In genomic region chr3:130833082-130833481, GRCm38 (mm10) we compare ENCODE assay signal across 14 mouse cellular contexts.
DNase-seq lines count a peak whose midpoint lies in the region; ATAC-seq and TF ChIP-seq lines count a peak whose summit lies in the region.
"Had no signal": no experiment of that assay in that cellular context is flagged by ENCODE, and none has a peak within 500 bp of the region (broad histone marks: within the 10 kb centered on the region; RNA-seq: fewer than 3 reads in every experiment).

No protein-coding gene starts in this region.

- no peaks in the 10 kb centered on the region for H3K36me3 ChIP-seq in kidney, adult 2 months (ENCODE audit: control insufficient read depth, insufficient read depth, low read length)
- H3K36me3 ChIP-seq in lung, postnatal 0 days (ENCODE audit: insufficient read depth, low read length), result no peaks in the 10 kb centered on the region
- H3K36me3 ChIP-seq in thymus, adult 2 months (ENCODE audit: control insufficient read depth, insufficient read depth, low read length), result no peaks in the 10 kb centered on the region
- H3K36me3 ChIP-seq: heart, embryonic 12.5 days; neural tube, embryonic 13.5 days had no signal

- no peaks in the 10 kb centered on the region for H3K27me3 ChIP-seq in kidney, adult 2 months (replicated peaks; ENCODE audit: control insufficient read depth, insufficient read depth, low read length)
- no peaks in the 10 kb centered on the region for H3K27me3 ChIP-seq in lung, postnatal 0 days (replicated peaks; ENCODE audit: insufficient read depth, low read length)
- no peaks in the 10 kb centered on the region for H3K27me3 ChIP-seq in thymus, adult 2 months (ENCODE audit: control insufficient read depth, insufficient read depth, low read length)
- H3K27me3 ChIP-seq: heart, embryonic 12.5 days; neural tube, embryonic 13.5 days had no signal

- H3K27ac ChIP-seq in kidney, adult 2 months (ENCODE audit: insufficient read depth, low read depth, low read length), result no peak overlapping the region
- H3K27ac ChIP-seq in lung, postnatal 0 days (ENCODE audit: low read length), result no peak overlapping the region
- H3K27ac ChIP-seq in thymus, adult 2 months (ENCODE audit: control insufficient read depth, insufficient read depth, low read length), result no peak overlapping the region
- H3K27ac ChIP-seq in gastrocnemius, adult 2 months, result no peak overlapping the region
- H3K27ac ChIP-seq: liver, embryonic 14.5 days; neural tube, embryonic 13.5 days had no signal

- intact Hi-C loops in gastrocnemius, adult 2 months (cut with DNase I), result no loop called here

- H3K9me3 ChIP-seq in lung, postnatal 0 days (ENCODE audit: low read length), result no peaks in the 10 kb centered on the region
- H3K9me3 ChIP-seq: heart, embryonic 12.5 days; neural tube, embryonic 13.5 days had no signal

- H3K9ac ChIP-seq in lung, postnatal 0 days (replicated peaks; ENCODE audit: low read depth), result no peak overlapping the region
- H3K9ac ChIP-seq: heart, embryonic 12.5 days; liver, embryonic 14.5 days; neural tube, embryonic 13.5 days had no signal

- no peak for TF ChIP-seq CTCF in kidney, adult 2 months (conservative IDR thresholded peaks at IDR 0.05; ENCODE audit: insufficient read depth, insufficient read length, low read depth, low read length)
- TF ChIP-seq CTCF in lung, postnatal 0 days (IDR thresholded peaks at IDR 0.05), result no peak
- no peak for TF ChIP-seq CTCF in thymus, adult 2 months (IDR thresholded peaks at IDR 0.05; ENCODE audit: borderline replicate concordance, control insufficient read depth, extremely low read depth, insufficient read depth, low read length, poor library complexity)
- TF ChIP-seq CTCF in gastrocnemius, adult 2 months (IDR thresholded peaks at IDR 0.05), result no peak

- peak; percentile 30; the same call in 1 of the 2 replicates for ATAC-seq in lung, postnatal 0 days

- 28% methylated on average over 9 of the region's 9 CpGs for WGBS in kidney, adult 2 months
- WGBS in lung, postnatal 0 days, result 30% methylated on average over 9 of the region's 9 CpGs
- WGBS in large intestine, adult 2 months, result 24% methylated on average over 9 of the region's 9 CpGs
- 93% methylated on average over 9 of the region's 9 CpGs for WGBS in thymus, adult 2 months

- H3K4me2 ChIP-seq in lung, postnatal 0 days (replicated peaks; ENCODE audit: low read depth, low read length), result 0 out of 2 replicates have a peak overlapping the region, but pooled peaks have one; percentile 11
- H3K4me2 ChIP-seq: heart, embryonic 12.5 days; neural tube, embryonic 13.5 days had no signal

- no peak overlapping the region for H3K4me3 ChIP-seq in kidney, adult 2 months (ENCODE audit: insufficient read depth, low read depth, low read length)
- no peak overlapping the region for H3K4me3 ChIP-seq in lung, postnatal 0 days (ENCODE audit: low read depth, low read length)
- H3K4me3 ChIP-seq in thymus, adult 2 months (ENCODE audit: control insufficient read depth, insufficient read depth, low read length), result no peak overlapping the region
- no peak overlapping the region for H3K4me3 ChIP-seq in gastrocnemius, adult 2 months
- H3K4me3 ChIP-seq: heart, embryonic 12.5 days; neural tube, embryonic 13.5 days had no signal

- TF ChIP-seq POLR2A in kidney, adult 2 months (IDR thresholded peaks at IDR 0.05; ENCODE audit: low read depth, low read length), result no peak
- no peak for TF ChIP-seq POLR2A in thymus, adult 2 months (IDR thresholded peaks at IDR 0.05; ENCODE audit: control insufficient read depth, extremely low read depth, insufficient read depth, low read length, poor library complexity)

- H3K4me1 ChIP-seq in kidney, adult 2 months (ENCODE audit: control insufficient read depth, insufficient read depth, low read length), result no peaks in the 10 kb centered on the region
- no peaks in the 10 kb centered on the region for H3K4me1 ChIP-seq in lung, postnatal 0 days (ENCODE audit: insufficient read depth, low read depth, low read length)
- no peaks in the 10 kb centered on the region for H3K4me1 ChIP-seq in thymus, adult 2 months (replicated peaks; ENCODE audit: control insufficient read depth, insufficient read depth, low read length)
- H3K4me1 ChIP-seq: neural tube, embryonic 13.5 days had no signal

- peak; percentile 37 for DNase-seq in kidney, adult 2 months
- DNase-seq in kidney, postnatal 14 days, result no peak
- DNase-seq in lung, postnatal 0 days (ENCODE audit: low spot score), result peak; percentile 20
- no peak for DNase-seq in lung, postnatal 4 days
- DNase-seq in large intestine, adult 2 months (ENCODE audit: low read depth, low spot score), result peak; percentile 56
- DNase-seq in embryo, embryonic 9.5 days (ENCODE audit: extremely low spot score), result no peak
- DNase-seq in thymus, adult 2 months, result no peak
- DNase-seq in gastrocnemius, adult 2 months, result no peak
- DNase-seq: cerebellum, postnatal 25 days; heart, postnatal 4 days; thymus, postnatal 25 days had no signal

- TF ChIP-seq EP300 in lung, postnatal 0 days (IDR thresholded peaks at IDR 0.05), result no peak

Comparison
In these comparisons a context has a peak if more than half of its experiments do, and no peak if none do; other contexts are left out.
1. DNase-seq: peak in kidney, adult 2 months (single experiment), lung, postnatal 0 days (single experiment) and large intestine, adult 2 months (single experiment); none in kidney, postnatal 14 days (single experiment), lung, postnatal 4 days (0 of 2), embryo, embryonic 9.5 days (single experiment), thymus, adult 2 months (single experiment) and gastrocnemius, adult 2 months (single experiment).